Mouse (Mus musculus): ENCODE measurements around the gene Tenm2. TPM values are rescaled to one million over a fixed set of nuclear protein-coding genes. Genes with fewer than 3 reads are reported as not detected.

Gene Tenm2
- polyA plus RNA-seq, 1 experiment from 2014 or later: 1.9 TPM

GRCm38 (mm10) chr11:37143478-37143877 is 92.3 kb downstream of the Tenm2 start:
- ATAC-seq (ENCODE audit: insufficient read depth, low FRiP score): no peak
- H3K9me3 ChIP-seq (replicated peaks; ENCODE audit: control insufficient read depth, low read length): no peaks in the 10 kb centered on the region
- no peaks in the 10 kb centered on the region for H3K27me3 ChIP-seq (ENCODE audit: control insufficient read depth, insufficient read depth, low read length)
- no peak overlapping the region for H3K27ac ChIP-seq (ENCODE audit: low read length)
- WGBS: 70% methylated on average over 2 of the region's 2 CpGs
- no peak overlapping the region for H3K9ac ChIP-seq (ENCODE audit: low read length)
- H3K4me3 ChIP-seq (replicated peaks; ENCODE audit: low read length): no peak overlapping the region
- no peaks in the 10 kb centered on the region for H3K36me3 ChIP-seq (ENCODE audit: control insufficient read depth, insufficient read depth, low read length)
- no peak overlapping the region for H3K4me2 ChIP-seq (ENCODE audit: low read depth, low read length)
- H3K4me1 ChIP-seq (ENCODE audit: control insufficient read depth, insufficient read depth, low read length): no peaks in the 10 kb centered on the region

DNA sequence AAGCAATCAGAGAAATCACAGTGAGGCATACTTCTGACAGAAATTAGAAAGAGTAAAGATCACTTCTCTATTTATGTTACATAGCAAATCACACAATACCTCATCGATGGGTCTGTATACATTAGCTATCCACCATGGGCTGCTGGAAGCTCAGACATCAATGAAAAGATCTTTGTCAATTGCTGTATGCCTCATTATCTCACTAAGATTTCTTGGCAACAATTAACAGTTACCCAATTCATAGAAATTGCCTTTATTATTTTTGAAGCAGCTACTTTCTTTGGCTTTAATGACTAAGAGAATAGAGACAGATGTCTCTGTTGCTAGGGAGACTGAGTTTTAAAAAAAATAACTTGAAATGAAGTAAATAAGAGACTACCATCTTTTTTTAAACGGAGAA is 106.9 kb downstream of the Tenm2 start:
- WGBS: 60% methylated on average over 2 of the region's 2 CpGs
- no peak overlapping the region for H3K27ac ChIP-seq (ENCODE audit: low read length)
- no peaks in the 10 kb centered on the region for H3K9me3 ChIP-seq (replicated peaks; ENCODE audit: control insufficient read depth, low read length)
- no peaks in the 10 kb centered on the region for H3K27me3 ChIP-seq (ENCODE audit: control insufficient read depth, insufficient read depth, low read length)
- H3K36me3 ChIP-seq (ENCODE audit: control insufficient read depth, insufficient read depth, low read length): no peaks in the 10 kb centered on the region
- H3K4me1 ChIP-seq (ENCODE audit: control insufficient read depth, insufficient read depth, low read length): no peaks in the 10 kb centered on the region
- ATAC-seq (ENCODE audit: insufficient read depth, low FRiP score): no peak
- H3K4me2 ChIP-seq (ENCODE audit: low read depth, low read length): no peak overlapping the region
- no peak overlapping the region for H3K9ac ChIP-seq (ENCODE audit: low read length)
- no peak overlapping the region for H3K4me3 ChIP-seq (replicated peaks; ENCODE audit: low read length)

DNA sequence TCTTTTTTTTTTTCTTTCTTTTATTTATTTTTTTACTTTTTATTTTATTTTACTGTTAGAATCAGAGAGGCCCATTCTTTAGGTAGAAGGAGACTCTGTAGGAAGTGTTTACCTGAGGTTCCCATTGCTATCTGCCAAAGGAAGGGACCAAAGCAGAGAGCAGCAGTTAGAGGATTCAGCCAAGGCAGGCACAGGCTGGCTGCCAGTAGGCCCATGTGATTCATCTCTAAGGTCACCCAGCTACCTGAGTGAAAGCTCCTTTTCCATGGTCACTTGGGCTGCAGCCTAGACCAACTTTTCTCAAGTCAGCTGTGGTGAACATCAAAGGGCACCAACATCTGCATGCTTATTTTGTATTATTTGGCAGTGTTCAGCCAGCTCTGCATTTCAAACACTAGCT is 117.7 kb downstream of the Tenm2 start:
- Histone ChIP-seq H3K9me3 (replicated peaks; ENCODE audit: control insufficient read depth, low read length) (no peaks in the 10 kb centered on the region), H3K36me3 (ENCODE audit: control insufficient read depth, insufficient read depth, low read length) (no peaks in the 10 kb centered on the region), H3K4me1 (ENCODE audit: control insufficient read depth, insufficient read depth, low read length) (0 out of 2 replicates have a peak, but pooled peaks cover 2% of the 10 kb centered on the region), H3K27me3 (ENCODE audit: control insufficient read depth, insufficient read depth, low read length) (no peaks in the 10 kb centered on the region), H3K4me3 (replicated peaks; ENCODE audit: low read length) (no peak overlapping the region), H3K9ac (ENCODE audit: low read length) (no peak overlapping the region), H3K4me2 (ENCODE audit: low read depth, low read length) (no peak overlapping the region), H3K27ac (ENCODE audit: low read length) (no peak overlapping the region)
- ATAC-seq (ENCODE audit: insufficient read depth, low FRiP score): no peak

GRCm38 (mm10) chr11:37115188-37115587 is 120.6 kb downstream of the Tenm2 start:
- Histone ChIP-seq H3K36me3 (ENCODE audit: control insufficient read depth, insufficient read depth, low read length) (no peaks in the 10 kb centered on the region), H3K9ac (ENCODE audit: low read length) (no peak overlapping the region), H3K4me1 (ENCODE audit: control insufficient read depth, insufficient read depth, low read length) (0 out of 2 replicates have a peak, but pooled peaks cover 2% of the 10 kb centered on the region), H3K4me2 (ENCODE audit: low read depth, low read length) (no peak overlapping the region), H3K27ac (ENCODE audit: low read length) (no peak overlapping the region), H3K27me3 (ENCODE audit: control insufficient read depth, insufficient read depth, low read length) (no peaks in the 10 kb centered on the region), H3K9me3 (replicated peaks; ENCODE audit: control insufficient read depth, low read length) (no peaks in the 10 kb centered on the region), H3K4me3 (replicated peaks; ENCODE audit: low read length) (no peak overlapping the region)
- no peak for ATAC-seq (ENCODE audit: insufficient read depth, low FRiP score)
- WGBS: 18% methylated on average over 4 of the region's 4 CpGs

DNA sequence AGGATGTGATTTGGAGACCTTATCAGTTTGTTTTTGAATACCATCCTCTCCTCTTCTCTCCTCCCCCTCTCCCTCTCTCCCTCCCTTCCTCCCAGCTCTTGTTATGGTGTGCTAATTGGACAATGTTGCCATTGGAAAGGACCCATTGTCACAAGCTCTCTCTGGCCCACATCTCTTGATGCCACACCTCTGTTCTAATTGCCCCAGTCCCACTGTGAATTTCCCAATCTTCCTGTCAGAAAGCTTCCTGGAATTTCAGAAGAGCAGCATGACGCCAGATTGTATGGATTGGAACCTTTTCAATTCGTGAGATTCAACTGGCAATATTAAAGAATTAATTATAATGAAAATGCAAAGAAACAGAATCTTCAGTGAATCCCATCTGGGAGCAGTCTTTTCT is 128.7 kb downstream of the Tenm2 start:
- no peaks in the 10 kb centered on the region for H3K4me1 ChIP-seq (ENCODE audit: control insufficient read depth, insufficient read depth, low read length)
- no peak overlapping the region for H3K9ac ChIP-seq (ENCODE audit: low read length)
- H3K4me3 ChIP-seq (replicated peaks; ENCODE audit: low read length): no peak overlapping the region
- H3K9me3 ChIP-seq (replicated peaks; ENCODE audit: control insufficient read depth, low read length): no peaks in the 10 kb centered on the region
- 83% methylated on average over 2 of the region's 2 CpGs for WGBS
- H3K4me2 ChIP-seq (ENCODE audit: low read depth, low read length): no peak overlapping the region
- no peak for ATAC-seq (ENCODE audit: insufficient read depth, low FRiP score)
- no peaks in the 10 kb centered on the region for H3K27me3 ChIP-seq (ENCODE audit: control insufficient read depth, insufficient read depth, low read length)
- H3K27ac ChIP-seq (ENCODE audit: low read length): no peak overlapping the region
- H3K36me3 ChIP-seq (ENCODE audit: control insufficient read depth, insufficient read depth, low read length): no peaks in the 10 kb centered on the region

DNA sequence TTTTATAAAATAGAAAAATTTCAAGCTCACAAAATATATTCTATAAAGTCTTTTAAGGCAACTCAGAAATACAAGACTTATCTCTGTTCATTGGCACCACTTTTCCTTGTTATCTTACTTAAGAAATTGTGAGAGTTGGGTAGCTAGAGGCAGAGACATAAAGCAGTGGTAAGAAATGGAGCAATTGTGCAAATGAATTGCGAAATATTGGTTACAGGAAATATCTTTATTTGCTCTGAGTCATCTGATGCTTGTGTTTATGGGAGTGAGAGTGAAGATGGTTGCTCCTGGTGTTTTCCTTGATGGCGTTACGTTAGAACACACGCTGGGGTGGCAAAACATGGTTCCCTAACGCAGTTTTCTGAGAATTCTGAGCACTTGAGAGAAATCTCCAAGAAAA is 156.4 kb downstream of the Tenm2 start:
- H3K9me3 ChIP-seq (replicated peaks; ENCODE audit: control insufficient read depth, low read length): no peaks in the 10 kb centered on the region
- no peak overlapping the region for H3K4me3 ChIP-seq (replicated peaks; ENCODE audit: low read length)
- no peaks in the 10 kb centered on the region for H3K27me3 ChIP-seq (ENCODE audit: control insufficient read depth, insufficient read depth, low read length)
- H3K4me2 ChIP-seq (ENCODE audit: low read depth, low read length): no peak overlapping the region
- 86% methylated on average over 5 of the region's 5 CpGs for WGBS
- no peak overlapping the region for H3K27ac ChIP-seq (ENCODE audit: low read length)
- H3K36me3 ChIP-seq (ENCODE audit: control insufficient read depth, insufficient read depth, low read length): no peaks in the 10 kb centered on the region
- no peak for ATAC-seq (ENCODE audit: insufficient read depth, low FRiP score)
- H3K9ac ChIP-seq (ENCODE audit: low read length): no peak overlapping the region
- no peaks in the 10 kb centered on the region for H3K4me1 ChIP-seq (ENCODE audit: control insufficient read depth, insufficient read depth, low read length)

GRCm38 (mm10) chr11:37076989-37077598 is 158.7 kb downstream of the Tenm2 start:
- H3K9me3 ChIP-seq (replicated peaks; ENCODE audit: control insufficient read depth, low read length): no peaks in the 10 kb centered on the region
- no peak overlapping the region for H3K9ac ChIP-seq (ENCODE audit: low read length)
- no peaks in the 10 kb centered on the region for H3K36me3 ChIP-seq (ENCODE audit: control insufficient read depth, insufficient read depth, low read length)
- no peak overlapping the region for H3K4me3 ChIP-seq (replicated peaks; ENCODE audit: low read length)
- no peaks in the 10 kb centered on the region for H3K4me1 ChIP-seq (ENCODE audit: control insufficient read depth, insufficient read depth, low read length)
- H3K27me3 ChIP-seq (ENCODE audit: control insufficient read depth, insufficient read depth, low read length): no peaks in the 10 kb centered on the region
- no peak overlapping the region for H3K4me2 ChIP-seq (ENCODE audit: low read depth, low read length)
- 73% methylated on average over 5 of the region's 5 CpGs for WGBS
- no peak for ATAC-seq (ENCODE audit: insufficient read depth, low FRiP score)
- no peak overlapping the region for H3K27ac ChIP-seq (ENCODE audit: low read length)

GRCm38 (mm10) chr11:37075349-37075748 is 160.4 kb downstream of the Tenm2 start:
- no peak for ATAC-seq (ENCODE audit: insufficient read depth, low FRiP score)
- 88% methylated on average over 10 of the region's 10 CpGs for WGBS
- no peaks in the 10 kb centered on the region for H3K9me3 ChIP-seq (replicated peaks; ENCODE audit: control insufficient read depth, low read length)
- no peak overlapping the region for H3K4me3 ChIP-seq (replicated peaks; ENCODE audit: low read length)
- no peaks in the 10 kb centered on the region for H3K36me3 ChIP-seq (ENCODE audit: control insufficient read depth, insufficient read depth, low read length)
- H3K4me2 ChIP-seq (ENCODE audit: low read depth, low read length): no peak overlapping the region
- H3K9ac ChIP-seq (ENCODE audit: low read length): no peak overlapping the region
- H3K27me3 ChIP-seq (ENCODE audit: control insufficient read depth, insufficient read depth, low read length): no peaks in the 10 kb centered on the region
- no peaks in the 10 kb centered on the region for H3K4me1 ChIP-seq (ENCODE audit: control insufficient read depth, insufficient read depth, low read length)
- no peak overlapping the region for H3K27ac ChIP-seq (ENCODE audit: low read length)

GRCm38 (mm10) chr11:37065459-37065858 is 170.3 kb downstream of the Tenm2 start:
- H3K27me3 ChIP-seq (ENCODE audit: control insufficient read depth, insufficient read depth, low read length): no peaks in the 10 kb centered on the region
- ATAC-seq (ENCODE audit: insufficient read depth, low FRiP score): no peak
- 76% methylated on average over 3 of the region's 3 CpGs for WGBS
- no peaks in the 10 kb centered on the region for H3K9me3 ChIP-seq (replicated peaks; ENCODE audit: control insufficient read depth, low read length)
- H3K27ac ChIP-seq (ENCODE audit: low read length): no peak overlapping the region
- H3K4me3 ChIP-seq (replicated peaks; ENCODE audit: low read length): no peak overlapping the region
- H3K36me3 ChIP-seq (ENCODE audit: control insufficient read depth, insufficient read depth, low read length): no peaks in the 10 kb centered on the region
- no peak overlapping the region for H3K4me2 ChIP-seq (ENCODE audit: low read depth, low read length)
- H3K9ac ChIP-seq (ENCODE audit: low read length): no peak overlapping the region
- no peaks in the 10 kb centered on the region for H3K4me1 ChIP-seq (ENCODE audit: control insufficient read depth, insufficient read depth, low read length)

GRCm38 (mm10) chr11:37046671-37047070 is 189.1 kb downstream of the Tenm2 start:
- H3K27me3 ChIP-seq (ENCODE audit: control insufficient read depth, insufficient read depth, low read length): no peaks in the 10 kb centered on the region
- no peak overlapping the region for H3K27ac ChIP-seq (ENCODE audit: low read length)
- 60% methylated on average over 5 of the region's 5 CpGs for WGBS
- H3K36me3 ChIP-seq (ENCODE audit: control insufficient read depth, insufficient read depth, low read length): no peaks in the 10 kb centered on the region
- no peak overlapping the region for H3K9ac ChIP-seq (ENCODE audit: low read length)
- no peak for ATAC-seq (ENCODE audit: insufficient read depth, low FRiP score)
- H3K4me3 ChIP-seq (replicated peaks; ENCODE audit: low read length): no peak overlapping the region
- H3K4me1 ChIP-seq (ENCODE audit: control insufficient read depth, insufficient read depth, low read length): no peaks in the 10 kb centered on the region
- H3K4me2 ChIP-seq (ENCODE audit: low read depth, low read length): no peak overlapping the region
- no peaks in the 10 kb centered on the region for H3K9me3 ChIP-seq (replicated peaks; ENCODE audit: control insufficient read depth, low read length)
